32 mouse cellular contexts compared by ENCODE assay signal in the genomic region with DNA sequence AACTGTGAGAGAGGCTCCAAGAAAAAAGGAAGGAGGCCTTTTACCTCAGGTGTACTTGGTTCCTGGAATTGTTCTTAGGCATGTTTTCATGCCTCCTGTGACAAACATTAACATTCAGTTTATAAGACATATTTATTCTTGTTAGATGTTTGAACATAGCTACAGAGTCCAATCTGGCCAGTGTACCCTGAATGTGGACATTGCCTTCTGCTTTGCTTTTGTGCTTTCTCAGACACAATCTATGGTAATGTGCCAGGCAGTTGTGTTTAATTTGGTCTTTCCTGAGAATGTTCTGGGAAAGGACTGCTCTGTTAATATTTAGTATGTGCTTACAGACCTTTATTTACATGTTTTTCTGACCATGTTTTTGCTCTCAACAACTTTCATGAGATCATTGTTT.
"Had no signal": no experiment of that assay in that cellular context is flagged by ENCODE, and none has a peak within 500 bp of the region (broad histone marks: within the 10 kb centered on the region; RNA-seq: fewer than 3 reads in every experiment).

No protein-coding gene starts in this region.

- H3K9ac ChIP-seq: limb, embryonic 12.5 days; limb, embryonic 13.5 days; limb, embryonic 15.5 days; liver, embryonic 12.5 days; liver, embryonic 13.5 days; liver, embryonic 14.5 days; liver, embryonic 15.5 days; liver, postnatal 0 days; lung, embryonic 14.5 days; lung, embryonic 15.5 days; midbrain, embryonic 12.5 days; midbrain, embryonic 13.5 days; midbrain, embryonic 15.5 days; neural tube, embryonic 12.5 days; neural tube, embryonic 13.5 days had no signal

- H3K4me1 ChIP-seq: limb, embryonic 10.5 days; limb, embryonic 12.5 days; limb, embryonic 13.5 days; limb, embryonic 15.5 days; liver, embryonic 12.5 days; liver, embryonic 13.5 days; liver, embryonic 15.5 days; lung, embryonic 15.5 days; megakaryocyte, embryonic 14.5 days; midbrain, embryonic 10.5 days; midbrain, embryonic 12.5 days; midbrain, embryonic 13.5 days; midbrain, embryonic 15.5 days; neural tube, embryonic 12.5 days; neural tube, embryonic 13.5 days had no signal

- H3K4me2 ChIP-seq: limb, embryonic 12.5 days; limb, embryonic 13.5 days; limb, embryonic 15.5 days; liver, embryonic 12.5 days; liver, embryonic 13.5 days; liver, embryonic 15.5 days; lung, embryonic 14.5 days; lung, embryonic 15.5 days; midbrain, embryonic 11.5 days; midbrain, embryonic 12.5 days; midbrain, embryonic 13.5 days; midbrain, embryonic 15.5 days; neural tube, embryonic 12.5 days; neural tube, embryonic 13.5 days had no signal

- H3K36me3 ChIP-seq: limb, embryonic 10.5 days; limb, embryonic 12.5 days; limb, embryonic 13.5 days; limb, embryonic 15.5 days; liver, embryonic 12.5 days; liver, embryonic 13.5 days; liver, embryonic 15.5 days; lung, embryonic 15.5 days; midbrain, embryonic 10.5 days; midbrain, embryonic 12.5 days; midbrain, embryonic 13.5 days; midbrain, embryonic 15.5 days; neural tube, embryonic 12.5 days; neural tube, embryonic 13.5 days had no signal

- H3K9me3 ChIP-seq: limb, embryonic 10.5 days; limb, embryonic 12.5 days; limb, embryonic 13.5 days; limb, embryonic 15.5 days; liver, embryonic 12.5 days; liver, embryonic 13.5 days; liver, embryonic 15.5 days; lung, embryonic 15.5 days; midbrain, embryonic 10.5 days; midbrain, embryonic 12.5 days; midbrain, embryonic 13.5 days; midbrain, embryonic 15.5 days; neural tube, embryonic 12.5 days; neural tube, embryonic 13.5 days had no signal

- ATAC-seq: liver, embryonic 12.5 days; liver, postnatal 0 days; lung, postnatal 0 days; midbrain, embryonic 13.5 days; midbrain, embryonic 15.5 days; midbrain, embryonic 16.5 days had no signal

- H3K4me3 ChIP-seq: limb, embryonic 10.5 days; limb, embryonic 12.5 days; limb, embryonic 13.5 days; limb, embryonic 15.5 days; liver, embryonic 12.5 days; liver, embryonic 13.5 days; liver, embryonic 15.5 days; lung, embryonic 15.5 days; megakaryocyte, embryonic 14.5 days; midbrain, embryonic 10.5 days; midbrain, embryonic 12.5 days; midbrain, embryonic 13.5 days; midbrain, embryonic 15.5 days; myocyte; neural tube, embryonic 12.5 days; neural tube, embryonic 13.5 days had no signal

- DNase-seq: left cerebral cortex, postnatal 4 days; liver; liver, embryonic 13.5 days; liver, postnatal 0 days; lung, adult 18-20 months; lung, adult 2 months; lung, embryonic 14.5 days; lung, postnatal 10 days; lung, postnatal 14 days; lung, postnatal 36 days; lung, postnatal 4 days; midbrain, embryonic 14.5 days had no signal

- H3K27me3 ChIP-seq: limb, embryonic 12.5 days; limb, embryonic 13.5 days; limb, embryonic 15.5 days; liver, embryonic 12.5 days; liver, embryonic 13.5 days; liver, embryonic 15.5 days; lung, embryonic 15.5 days; megakaryocyte, embryonic 14.5 days; midbrain, embryonic 12.5 days; midbrain, embryonic 13.5 days; midbrain, embryonic 15.5 days; neural tube, embryonic 12.5 days; neural tube, embryonic 13.5 days had no signal

- H3K27ac ChIP-seq: limb, embryonic 10.5 days; limb, embryonic 12.5 days; limb, embryonic 13.5 days; limb, embryonic 15.5 days; liver, embryonic 12.5 days; liver, embryonic 13.5 days; liver, embryonic 14.5 days; liver, embryonic 15.5 days; lung, embryonic 15.5 days; macrophage; midbrain, embryonic 10.5 days; midbrain, embryonic 12.5 days; midbrain, embryonic 13.5 days; midbrain, embryonic 15.5 days; neural tube, embryonic 12.5 days; neural tube, embryonic 13.5 days had no signal
